Mouse (Mus musculus): ENCODE results near the gene Igf1r.

DNA sequence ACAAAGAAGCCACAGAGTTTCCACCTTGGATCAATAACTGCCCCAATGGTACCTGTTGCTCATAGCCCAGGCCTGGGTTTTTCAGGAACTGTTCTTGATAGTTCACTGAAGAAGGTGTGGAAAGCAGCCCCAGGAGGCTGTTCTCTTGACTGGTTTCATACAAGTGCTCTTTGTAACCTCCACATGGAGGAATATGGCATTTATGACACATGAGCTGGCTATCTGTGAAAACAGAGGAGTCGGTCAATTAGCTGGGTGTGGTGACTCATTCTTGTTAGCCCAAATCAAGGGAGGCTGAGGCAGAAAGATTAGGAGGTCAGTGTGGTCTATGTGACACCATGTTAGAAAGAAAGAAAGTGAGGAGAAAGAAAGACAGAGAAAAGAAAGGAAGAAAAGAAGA lies 5.7 kb upstream of the Igf1r start:
- no peak for TF ChIP-seq CTCF (IDR thresholded peaks at IDR 0.05; ENCODE audit: insufficient read depth, low read length)
- TF ChIP-seq POLR2A (IDR thresholded peaks at IDR 0.05; ENCODE audit: borderline replicate concordance, extremely low read depth, low read depth, low read length): no peak

Measured in lung, adult 2 months (tissue).